Mouse (Mus musculus) lung, adult 2 months (tissue): ENCODE results near the gene Gm20388.

Source experiments
- CTCF ChIP-seq: fragments of 200-500 bp; IDR thresholded peaks from 2 replicates; pipeline ENCODE4 v1.5.1; 2011; ENCODE audit warnings: mild to moderate bottlenecking, low read length, control low read depth; ENCODE audit not compliant: insufficient read depth
- POLR2A ChIP-seq: fragments of 200-500 bp; IDR thresholded peaks from 2 replicates; pipeline ENCODE4 v1.6.1; 2011; ENCODE audit warnings: low read depth, mild to moderate bottlenecking, control low read depth, low read length, borderline replicate concordance; ENCODE audit errors: extremely low read depth

DNA sequence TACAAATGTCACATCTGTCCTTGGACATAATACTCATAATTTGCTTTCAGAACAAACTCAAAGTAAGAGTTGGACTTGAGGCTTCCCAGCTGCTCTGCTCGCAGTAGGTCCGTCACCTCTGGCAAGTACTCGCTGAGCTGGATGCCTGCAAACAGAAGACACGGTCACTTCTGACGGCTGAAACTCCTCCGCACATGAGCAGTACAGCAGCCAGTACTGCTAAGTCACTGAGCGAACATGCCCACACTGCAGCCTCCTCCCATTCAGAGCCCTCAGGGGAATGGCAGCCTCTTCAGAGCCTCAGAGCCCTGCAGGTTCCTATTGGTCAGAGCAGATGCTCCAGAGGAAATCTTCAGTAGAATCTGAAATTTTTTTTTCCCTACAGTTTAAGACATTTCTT is 3988.7 kb downstream of the Gm20388 start:
- TF ChIP-seq POLR2A: no peak
- TF ChIP-seq CTCF: no peak
